Mouse (Mus musculus): ENCODE measurements around the gene Hnrnpa3. TPM values are rescaled to one million over a fixed set of nuclear protein-coding genes. Genes with fewer than 3 reads are reported as not detected.

Hnrnpa3 gene
- total and polyA plus RNA-seq, 3 experiments: 215 to 576 (median 509) TPM

DNA sequence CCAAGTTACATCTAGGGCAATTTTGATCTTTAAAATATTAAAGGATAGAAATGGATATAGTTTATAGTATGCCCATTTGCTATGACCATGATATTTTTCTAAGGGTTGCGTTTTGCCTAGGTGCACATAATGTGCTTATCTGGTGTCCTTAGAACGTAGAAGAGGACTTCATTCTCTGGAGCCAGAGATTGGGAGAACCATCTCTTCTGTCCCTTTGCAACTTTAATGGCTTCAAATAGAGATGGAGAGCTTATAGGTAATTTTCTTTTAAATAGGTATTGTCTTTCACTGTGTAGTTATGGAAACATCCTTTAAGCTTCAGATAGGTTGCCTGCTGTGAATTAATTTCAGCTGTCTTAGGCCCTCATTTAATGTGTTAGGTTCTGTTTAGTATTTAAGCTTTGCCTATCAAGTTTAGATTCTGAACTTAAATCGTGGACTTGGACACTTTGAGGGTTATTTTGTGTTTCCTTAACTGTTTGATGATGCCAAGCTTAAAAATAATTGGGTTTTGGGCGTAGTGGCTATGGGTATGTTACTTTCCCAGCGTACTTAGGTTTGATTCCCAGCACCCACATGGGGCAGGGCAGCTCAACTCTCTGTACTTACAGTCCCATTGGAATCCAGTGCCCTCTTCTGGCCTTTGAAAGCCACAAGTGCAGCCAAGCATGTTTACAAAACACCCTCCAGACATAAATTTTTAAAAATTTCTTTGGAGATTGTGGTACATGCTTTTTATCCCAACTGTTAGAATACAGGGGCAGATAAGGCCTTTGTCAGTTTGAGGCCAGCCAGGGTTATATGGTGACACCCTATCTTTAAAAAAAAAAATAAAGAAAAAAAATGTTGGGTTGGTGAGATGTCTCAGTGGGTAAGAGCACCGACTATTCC, 11.6 kb downstream of the Hnrnpa3 start:
- Histone ChIP-seq H3K27me3 (ENCODE audit: insufficient read depth, low read length) (no peaks in the 10 kb centered on the region), H3K4me3 (ENCODE audit: low read depth, low read length) (no peak overlapping the region), H3K9me3 (replicated peaks) (no peaks in the 10 kb centered on the region), H3K36me3 (replicated peaks) (peaks cover 21% of the 10 kb centered on the region), H3K4me1 (ENCODE audit: insufficient read depth, low read depth, low read length) (no peaks in the 10 kb centered on the region)
- TF ChIP-seq CTCF (IDR thresholded peaks at IDR 0.05; ENCODE audit: low read depth, low read length) (no peak), GATA2 (IDR thresholded peaks at IDR 0.05; ENCODE audit: borderline replicate concordance, low read depth, low read length) (no peak), GATA1 (IDR thresholded peaks at IDR 0.05; ENCODE audit: borderline replicate concordance, low read length) (no peak)
- ATAC-seq (ENCODE audit: extremely low read depth, insufficient number of reproducible peaks, low FRiP score, poor library complexity, severe bottlenecking) (no peak), DNase-seq (ENCODE audit: low spot score) (no peak)

- no peak for ATAC-seq (ENCODE audit: extremely low read depth, insufficient number of reproducible peaks, low FRiP score, poor library complexity, severe bottlenecking)
- no peaks in the 10 kb centered on the region for H3K4me1 ChIP-seq (ENCODE audit: insufficient read depth, low read depth, low read length)
- peaks cover 27% of the 10 kb centered on the region for H3K36me3 ChIP-seq (replicated peaks)
- H3K9me3 ChIP-seq (replicated peaks): no peaks in the 10 kb centered on the region
- no peak for DNase-seq (ENCODE audit: low spot score)
- TF ChIP-seq CTCF (IDR thresholded peaks at IDR 0.05; ENCODE audit: low read depth, low read length) (no peak), GATA1 (IDR thresholded peaks at IDR 0.05; ENCODE audit: borderline replicate concordance, low read length) (no peak), POLR2AphosphoS5 (IDR thresholded peaks at IDR 0.05; ENCODE audit: insufficient replicate concordance, low read depth, low read length) (no peak), GATA2 (IDR thresholded peaks at IDR 0.05; ENCODE audit: borderline replicate concordance, low read depth, low read length) (no peak), TAL1 (conservative IDR thresholded peaks at IDR 0.05; ENCODE audit: low read depth, low read length) (no peak)
- H3K4me3 ChIP-seq (ENCODE audit: low read depth, low read length): no peak overlapping the region
- no peaks in the 10 kb centered on the region for H3K27me3 ChIP-seq (ENCODE audit: insufficient read depth, low read length)
Observed at GRCm38 (mm10) chr2:75671337-75671660, 12.2 kb downstream of the Hnrnpa3 start.

DNA sequence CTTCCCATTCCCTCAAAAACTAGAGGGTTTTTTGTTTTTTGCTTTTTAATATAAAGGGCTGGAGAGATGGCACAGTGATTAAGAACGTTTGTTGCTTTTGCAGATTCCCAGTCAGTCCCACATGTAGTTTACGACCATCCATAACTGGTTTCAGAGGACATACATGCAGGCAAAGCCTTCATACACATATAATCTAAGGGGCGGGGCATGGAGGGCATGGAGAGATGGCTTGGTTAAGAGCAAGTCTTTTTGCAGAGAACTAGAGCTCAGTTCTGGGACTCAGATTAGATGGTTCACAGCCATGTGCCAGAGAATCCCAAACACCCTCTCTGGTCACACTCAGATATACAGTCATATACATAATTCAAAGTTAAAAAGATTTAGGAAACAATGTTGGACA, 13.5 kb downstream of the Hnrnpa3 start:
- ATAC-seq (ENCODE audit: extremely low read depth, insufficient number of reproducible peaks, low FRiP score, poor library complexity, severe bottlenecking): no peak
- Histone ChIP-seq H3K27me3 (ENCODE audit: insufficient read depth, low read length) (no peaks in the 10 kb centered on the region), H3K9me3 (replicated peaks) (no peaks in the 10 kb centered on the region), H3K4me1 (ENCODE audit: insufficient read depth, low read depth, low read length) (no peaks in the 10 kb centered on the region), H3K4me3 (ENCODE audit: low read depth, low read length) (no peak overlapping the region), H3K36me3 (replicated peaks) (peaks cover 40% of the 10 kb centered on the region)
- TF ChIP-seq CTCF (IDR thresholded peaks at IDR 0.05; ENCODE audit: low read depth, low read length) (no peak), GATA1 (IDR thresholded peaks at IDR 0.05; ENCODE audit: borderline replicate concordance, low read length) (no peak), GATA2 (IDR thresholded peaks at IDR 0.05; ENCODE audit: borderline replicate concordance, low read depth, low read length) (no peak), TAL1 (conservative IDR thresholded peaks at IDR 0.05; ENCODE audit: low read depth, low read length) (no peak), POLR2AphosphoS5 (IDR thresholded peaks at IDR 0.05; ENCODE audit: insufficient replicate concordance, low read depth, low read length) (no peak)
- DNase-seq (ENCODE audit: low spot score): no peak

DNA sequence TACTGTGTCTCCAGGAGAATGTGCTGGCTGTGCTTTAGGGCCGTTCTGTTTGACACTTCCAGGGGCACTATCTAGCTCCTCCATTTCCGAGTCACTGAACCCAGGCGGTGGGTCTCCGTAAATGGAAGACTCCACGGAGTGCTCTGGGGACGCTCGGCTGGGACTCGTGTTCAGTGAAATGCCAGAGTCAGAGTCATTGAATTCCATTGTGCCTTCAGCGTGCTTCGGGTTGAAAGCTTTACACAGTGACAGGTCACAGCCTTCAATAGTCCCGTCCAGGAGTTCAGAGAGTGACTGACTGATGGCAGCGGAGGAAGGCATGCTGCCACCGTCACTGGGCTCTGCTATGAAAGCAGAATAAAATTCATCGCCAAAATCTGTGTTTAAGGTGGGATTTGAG, 17.5 kb downstream of the Hnrnpa3 start:
- no peak for ATAC-seq (ENCODE audit: extremely low read depth, insufficient number of reproducible peaks, low FRiP score, poor library complexity, severe bottlenecking)
- H3K36me3 ChIP-seq (replicated peaks): peaks cover 75% of the 10 kb centered on the region

GRCm38 (mm10) chr2:75679947-75680346, 20.9 kb downstream of the Hnrnpa3 start:
- no peak overlapping the region for H3K4me3 ChIP-seq (ENCODE audit: low read depth, low read length)
- TF ChIP-seq POLR2AphosphoS5 (IDR thresholded peaks at IDR 0.05; ENCODE audit: insufficient replicate concordance, low read depth, low read length): no peak
- TF ChIP-seq GATA1 (IDR thresholded peaks at IDR 0.05; ENCODE audit: borderline replicate concordance, low read length): no peak
- TF ChIP-seq CTCF (IDR thresholded peaks at IDR 0.05; ENCODE audit: low read depth, low read length): no peak
- TF ChIP-seq TAL1 (conservative IDR thresholded peaks at IDR 0.05; ENCODE audit: low read depth, low read length): no peak
- TF ChIP-seq GATA2 (IDR thresholded peaks at IDR 0.05; ENCODE audit: borderline replicate concordance, low read depth, low read length): no peak
- DNase-seq (ENCODE audit: low spot score): no peak
- H3K9me3 ChIP-seq (replicated peaks): no peaks in the 10 kb centered on the region
- H3K36me3 ChIP-seq (replicated peaks): peaks cover 75% of the 10 kb centered on the region
- no peaks in the 10 kb centered on the region for H3K27me3 ChIP-seq (ENCODE audit: insufficient read depth, low read length)
- ATAC-seq (ENCODE audit: extremely low read depth, insufficient number of reproducible peaks, low FRiP score, poor library complexity, severe bottlenecking): no peak
- peaks cover 21% of the 10 kb centered on the region for H3K4me1 ChIP-seq (ENCODE audit: insufficient read depth, low read depth, low read length)

More for the DNA sequence above, 17.5 kb downstream of the Hnrnpa3 start:
- no peaks in the 10 kb centered on the region for H3K9me3 ChIP-seq (replicated peaks)
- H3K4me1 ChIP-seq (ENCODE audit: insufficient read depth, low read depth, low read length): peaks cover 6% of the 10 kb centered on the region
- no peak for TF ChIP-seq POLR2AphosphoS5 (IDR thresholded peaks at IDR 0.05; ENCODE audit: insufficient replicate concordance, low read depth, low read length)
- TF ChIP-seq CTCF (IDR thresholded peaks at IDR 0.05; ENCODE audit: low read depth, low read length): no peak
- TF ChIP-seq GATA2 (IDR thresholded peaks at IDR 0.05; ENCODE audit: borderline replicate concordance, low read depth, low read length): no peak
- no peak for TF ChIP-seq GATA1 (IDR thresholded peaks at IDR 0.05; ENCODE audit: borderline replicate concordance, low read length)
- no peak for TF ChIP-seq TAL1 (conservative IDR thresholded peaks at IDR 0.05; ENCODE audit: low read depth, low read length)
- DNase-seq (ENCODE audit: low spot score): no peak
- no peak overlapping the region for H3K4me3 ChIP-seq (ENCODE audit: low read depth, low read length)
- H3K27me3 ChIP-seq (ENCODE audit: insufficient read depth, low read length): no peaks in the 10 kb centered on the region

GRCm38 (mm10) chr2:75681439-75681838, 22.4 kb downstream of the Hnrnpa3 start:
- Histone ChIP-seq H3K4me3 (ENCODE audit: low read depth, low read length) (no peak overlapping the region), H3K36me3 (replicated peaks) (peaks cover 73% of the 10 kb centered on the region), H3K9me3 (replicated peaks) (no peaks in the 10 kb centered on the region), H3K4me1 (ENCODE audit: insufficient read depth, low read depth, low read length) (peaks cover 32% of the 10 kb centered on the region), H3K27me3 (ENCODE audit: insufficient read depth, low read length) (no peaks in the 10 kb centered on the region)
- DNase-seq (ENCODE audit: low spot score) (no peak), ATAC-seq (ENCODE audit: extremely low read depth, insufficient number of reproducible peaks, low FRiP score, poor library complexity, severe bottlenecking) (no peak)
- TF ChIP-seq GATA2 (IDR thresholded peaks at IDR 0.05; ENCODE audit: borderline replicate concordance, low read depth, low read length): no peak
- no peak for TF ChIP-seq TAL1 (conservative IDR thresholded peaks at IDR 0.05; ENCODE audit: low read depth, low read length)
- no peak for TF ChIP-seq CTCF (IDR thresholded peaks at IDR 0.05; ENCODE audit: low read depth, low read length)
- TF ChIP-seq GATA1 (IDR thresholded peaks at IDR 0.05; ENCODE audit: borderline replicate concordance, low read length): no peak
- TF ChIP-seq POLR2AphosphoS5 (IDR thresholded peaks at IDR 0.05; ENCODE audit: insufficient replicate concordance, low read depth, low read length): no peak

Data from G1E (cell line).